Mouse (Mus musculus): Measurements from ENCODE around the gene Clec12b. TPM values are rescaled to one million over a fixed set of nuclear protein-coding genes. Genes with fewer than 3 reads are reported as not detected.
A peak's percentile ranks its signal among the peaks of the same experiment; 100 is the strongest.

The Clec12b gene
- polyA plus RNA-seq, 1 experiment from 2014 or later = 0.11 TPM

GRCm38 (mm10) chr6:129403391-129403790, 17.7 kb upstream of the Clec12b start:
- no peaks in the 10 kb centered on the region for H3K27me3 ChIP-seq (ENCODE audit: insufficient read depth, low read length)
- TF ChIP-seq CTCF (IDR thresholded peaks at IDR 0.05; ENCODE audit: low read depth) (no peak), EP300 (IDR thresholded peaks at IDR 0.05; ENCODE audit: low read depth) (no peak)
- H3K36me3 ChIP-seq (replicated peaks; ENCODE audit: insufficient read depth, low read length) = no peaks in the 10 kb centered on the region
- no peak overlapping the region for H3K9ac ChIP-seq (replicated peaks)
- WGBS (ENCODE audit: insufficient replicate concordance) = 76% methylated on average over 6 of the region's 6 CpGs
- no peak overlapping the region for H3K4me3 ChIP-seq (ENCODE audit: low read depth, low read length)
- no peak overlapping the region for H3K4me2 ChIP-seq (ENCODE audit: low read depth, low read length)
- 0 out of 2 replicates have a peak, but pooled peaks cover 3% of the 10 kb centered on the region for H3K4me1 ChIP-seq (ENCODE audit: insufficient read depth)
- H3K27ac ChIP-seq (ENCODE audit: low read depth) = no peak overlapping the region
- ATAC-seq = no peak
- no peak for DNase-seq
- no peaks in the 10 kb centered on the region for H3K9me3 ChIP-seq (ENCODE audit: low read length)

DNA sequence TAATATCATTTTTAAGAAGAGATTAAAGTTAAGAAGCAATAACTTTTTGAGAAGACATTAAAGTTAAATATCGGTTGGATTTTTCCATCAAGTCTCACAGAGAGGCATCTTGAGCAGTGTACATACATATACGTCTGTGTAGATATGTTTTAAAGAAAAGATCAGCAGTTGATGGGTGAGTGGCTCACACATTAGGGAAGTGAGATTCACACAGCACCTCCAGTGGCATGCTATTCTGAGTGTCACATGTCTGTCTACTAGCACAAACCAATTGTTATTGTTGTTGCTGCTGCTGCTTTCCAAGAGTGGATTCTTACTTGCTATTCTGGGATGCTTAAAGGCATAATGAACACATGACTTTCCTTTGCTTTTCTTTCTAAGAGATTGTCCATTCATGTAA, 16.7 kb upstream of the Clec12b start:
- no peaks in the 10 kb centered on the region for H3K27me3 ChIP-seq (ENCODE audit: insufficient read depth, low read length)
- no peaks in the 10 kb centered on the region for H3K36me3 ChIP-seq (replicated peaks; ENCODE audit: insufficient read depth, low read length)
- H3K9ac ChIP-seq (replicated peaks) = no peak overlapping the region
- no peak overlapping the region for H3K4me3 ChIP-seq (ENCODE audit: low read depth, low read length)
- no peak for ATAC-seq
- WGBS (ENCODE audit: insufficient replicate concordance) = 79% methylated on average over 2 of the region's 2 CpGs
- DNase-seq = no peak
- H3K4me2 ChIP-seq (ENCODE audit: low read depth, low read length) = no peak overlapping the region
- TF ChIP-seq CTCF (IDR thresholded peaks at IDR 0.05; ENCODE audit: low read depth) (no peak), EP300 (IDR thresholded peaks at IDR 0.05; ENCODE audit: low read depth) (no peak)
- no peaks in the 10 kb centered on the region for H3K9me3 ChIP-seq (ENCODE audit: low read length)
- H3K4me1 ChIP-seq (ENCODE audit: insufficient read depth) = 0 out of 2 replicates have a peak, but pooled peaks cover 3% of the 10 kb centered on the region
- H3K27ac ChIP-seq (ENCODE audit: low read depth) = no peak overlapping the region

GRCm38 (mm10) chr6:129399945-129400344, 14.3 kb upstream of the Clec12b start:
- TF ChIP-seq CTCF (IDR thresholded peaks at IDR 0.05; ENCODE audit: low read depth) = no peak
- TF ChIP-seq EP300 (IDR thresholded peaks at IDR 0.05; ENCODE audit: low read depth) = no peak
- ATAC-seq = peak; percentile 83
- peak; percentile 66 for DNase-seq

GRCm38 (mm10) chr6:129396997-129397396, 11.3 kb upstream of the Clec12b start, which contains the start of gene Clec1b:
TSS of gene Clec1b (plus strand) at chr6:129397297.
- no peak within 1 kb of the TSS for H3K9ac ChIP-seq (replicated peaks)
- TF ChIP-seq CTCF (IDR thresholded peaks at IDR 0.05; ENCODE audit: low read depth) = no peak
- peak; percentile 31; the same call in 1 of the 2 replicates for TF ChIP-seq EP300 (IDR thresholded peaks at IDR 0.05; ENCODE audit: low read depth)
- 0 out of 2 replicates have a peak, but pooled peaks cover 3% of the 10 kb centered on the region for H3K4me1 ChIP-seq (ENCODE audit: insufficient read depth)
- no peak within 1 kb of the TSS; the same call in 1 of the 2 replicates for H3K4me2 ChIP-seq (ENCODE audit: low read depth, low read length)
- ATAC-seq = no peak
- no peaks in the 10 kb centered on the region for H3K36me3 ChIP-seq (replicated peaks; ENCODE audit: insufficient read depth, low read length)
- no peaks in the 10 kb centered on the region for H3K9me3 ChIP-seq (ENCODE audit: low read length)
- WGBS (ENCODE audit: insufficient replicate concordance) = 57% methylated on average over 8 of the region's 8 CpGs
- H3K27me3 ChIP-seq (ENCODE audit: insufficient read depth, low read length) = no peaks in the 10 kb centered on the region
- DNase-seq = no peak
- H3K4me3 ChIP-seq (ENCODE audit: low read depth, low read length) = 0 out of 2 replicates have a peak within 1 kb of the TSS, but pooled peaks have one; percentile 4
- peak within 1 kb of the TSS; percentile 39; the same call in 1 of the 2 replicates for H3K27ac ChIP-seq (ENCODE audit: low read depth)

More at GRCm38 (mm10) chr6:129399945-129400344, 14.3 kb upstream of the Clec12b start:
- no peaks in the 10 kb centered on the region for H3K27me3 ChIP-seq (ENCODE audit: insufficient read depth, low read length)
- H3K4me3 ChIP-seq (ENCODE audit: low read depth, low read length) = no peak overlapping the region
- H3K27ac ChIP-seq (ENCODE audit: low read depth) = 0 out of 2 replicates have a peak overlapping the region, but pooled peaks have one; percentile 19
- H3K4me2 ChIP-seq (ENCODE audit: low read depth, low read length) = no peak overlapping the region
- H3K4me1 ChIP-seq (ENCODE audit: insufficient read depth) = 0 out of 2 replicates have a peak, but pooled peaks cover 3% of the 10 kb centered on the region
- no peaks in the 10 kb centered on the region for H3K36me3 ChIP-seq (replicated peaks; ENCODE audit: insufficient read depth, low read length)
- no peaks in the 10 kb centered on the region for H3K9me3 ChIP-seq (ENCODE audit: low read length)
- no peak overlapping the region for H3K9ac ChIP-seq (replicated peaks)
- WGBS (ENCODE audit: insufficient replicate concordance) = 43% methylated on average over 6 of the region's 6 CpGs

DNA sequence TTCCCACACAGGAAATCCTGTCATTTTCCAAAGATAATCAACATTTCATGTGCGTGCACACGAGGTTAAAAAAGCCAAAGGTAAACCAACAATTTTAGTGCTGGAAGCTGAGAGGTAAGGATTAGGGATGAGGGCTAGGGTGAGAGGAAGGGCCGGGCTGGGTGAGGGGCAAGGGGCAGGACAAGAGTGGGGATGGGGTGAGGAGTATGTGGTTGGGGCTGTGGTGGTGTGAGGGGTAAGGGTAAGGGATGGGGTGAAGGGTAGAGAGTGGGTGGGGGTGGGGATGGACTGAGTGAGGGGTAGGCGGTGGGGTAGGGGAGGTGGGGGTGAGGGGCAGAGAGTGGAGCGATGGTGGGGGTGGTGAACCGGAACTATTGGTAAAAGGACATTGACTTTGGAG, 8.1 kb upstream of the Clec12b start:
- H3K9me3 ChIP-seq (ENCODE audit: low read length) = no peaks in the 10 kb centered on the region
- no peak for TF ChIP-seq CTCF (IDR thresholded peaks at IDR 0.05; ENCODE audit: low read depth)
- TF ChIP-seq EP300 (IDR thresholded peaks at IDR 0.05; ENCODE audit: low read depth) = no peak
- H3K27ac ChIP-seq (ENCODE audit: low read depth) = no peak overlapping the region
- H3K4me1 ChIP-seq (ENCODE audit: insufficient read depth) = no peaks in the 10 kb centered on the region
- H3K9ac ChIP-seq (replicated peaks) = no peak overlapping the region
- no peaks in the 10 kb centered on the region for H3K36me3 ChIP-seq (replicated peaks; ENCODE audit: insufficient read depth, low read length)
- H3K4me3 ChIP-seq (ENCODE audit: low read depth, low read length) = no peak overlapping the region
- DNase-seq (no peak), ATAC-seq (no peak)
- H3K27me3 ChIP-seq (ENCODE audit: insufficient read depth, low read length) = no peaks in the 10 kb centered on the region
- H3K4me2 ChIP-seq (ENCODE audit: low read depth, low read length) = no peak overlapping the region
- 62% methylated on average over 6 of the region's 6 CpGs for WGBS (ENCODE audit: insufficient replicate concordance)

GRCm38 (mm10) chr6:129393087-129393720, 7.5 kb upstream of the Clec12b start:
- Histone ChIP-seq H3K4me2 (ENCODE audit: low read depth, low read length) (no peak overlapping the region), H3K27me3 (ENCODE audit: insufficient read depth, low read length) (no peaks in the 10 kb centered on the region), H3K36me3 (replicated peaks; ENCODE audit: insufficient read depth, low read length) (no peaks in the 10 kb centered on the region), H3K27ac (ENCODE audit: low read depth) (no peak overlapping the region), H3K4me3 (ENCODE audit: low read depth, low read length) (no peak overlapping the region), H3K9me3 (ENCODE audit: low read length) (no peaks in the 10 kb centered on the region), H3K9ac (replicated peaks) (no peak overlapping the region), H3K4me1 (ENCODE audit: insufficient read depth) (no peaks in the 10 kb centered on the region)
- ATAC-seq = no peak
- DNase-seq = no peak
- 17% methylated on average over 2 of the region's 2 CpGs for WGBS (ENCODE audit: insufficient replicate concordance)
- no peak for TF ChIP-seq EP300 (IDR thresholded peaks at IDR 0.05; ENCODE audit: low read depth)
- peak; percentile 66 for TF ChIP-seq CTCF (IDR thresholded peaks at IDR 0.05; ENCODE audit: low read depth)
